Mouse (Mus musculus) small intestine, adult 2 months (tissue): ENCODE data around the gene Itga6. TPM values are rescaled to one million over a fixed set of nuclear protein-coding genes. Genes with fewer than 3 reads are reported as not detected.

ENCODE experiments used
- H3K27ac ChIP-seq: fragments of 200-500 bp; 2 replicates; pipeline ENCODE4 v1.5.1; 2012; ENCODE audit warnings: low read depth, low read length, control low read depth, inconsistent platforms; ENCODE audit not compliant: insufficient read depth
- H3K27me3 ChIP-seq: fragments of 200-500 bp; 2 replicates; pipeline ENCODE4 v1.6.1; 2012; ENCODE audit warnings: mild to moderate bottlenecking, moderate library complexity, low read length, inconsistent platforms; ENCODE audit not compliant: control insufficient read depth, insufficient read depth
- H3K36me3 ChIP-seq: fragments of 200-500 bp; 2 replicates; pipeline ENCODE4 v1.6.1; 2012; ENCODE audit warnings: mild to moderate bottlenecking, low read length, control low read depth, inconsistent platforms; ENCODE audit not compliant: control insufficient read depth, insufficient read depth
- H3K4me1 ChIP-seq: fragments of 200-500 bp; 2 replicates; pipeline ENCODE4 v1.6.1; 2012; ENCODE audit warnings: low read length, inconsistent platforms, mixed read lengths; ENCODE audit not compliant: control insufficient read depth, insufficient read depth, insufficient read length
- H3K4me3 ChIP-seq: fragments of 200-500 bp; 2 replicates; pipeline ENCODE4 v1.5.1; 2012; ENCODE audit warnings: low read depth, mild to moderate bottlenecking, control low read depth, inconsistent platforms, low read length, moderate library complexity
- CTCF ChIP-seq: fragments of 200-500 bp; IDR thresholded peaks from 2 replicates; pipeline ENCODE4 v1.5.1; 2012; ENCODE audit warnings: low read depth, mild to moderate bottlenecking, control low read depth, inconsistent platforms, low read length, moderate library complexity, mixed read lengths; ENCODE audit not compliant: insufficient replicate concordance, insufficient read length; ENCODE audit errors: extremely low read depth
- POLR2A ChIP-seq: fragments of 200-500 bp; IDR thresholded peaks from 2 replicates; pipeline ENCODE4 v1.6.1; 2012; ENCODE audit warnings: low read depth, mild to moderate bottlenecking, control low read depth, inconsistent platforms, low read length, moderate library complexity
- WGBS: fragments of 180-500 bp; shearing (Covaris S2); methylation state at CpG from one replicate; pipeline ENCODE4 v1.1.7; 2018; 5-methylcytosine and 5-hydroxymethylcytosine counted together
- polyA plus RNA-seq: library from polyadenylated mRNA; depleted of rRNA; stranded (reverse); fragments of >200 nt; gene quantifications from 2 replicates; pipeline ENCODE4 v1.2.3, GENCODE M21; 2012; rRNA removed

Gene Itga6
- 23.5 and 49.8 TPM in 2 replicates for polyA plus RNA-seq

DNA sequence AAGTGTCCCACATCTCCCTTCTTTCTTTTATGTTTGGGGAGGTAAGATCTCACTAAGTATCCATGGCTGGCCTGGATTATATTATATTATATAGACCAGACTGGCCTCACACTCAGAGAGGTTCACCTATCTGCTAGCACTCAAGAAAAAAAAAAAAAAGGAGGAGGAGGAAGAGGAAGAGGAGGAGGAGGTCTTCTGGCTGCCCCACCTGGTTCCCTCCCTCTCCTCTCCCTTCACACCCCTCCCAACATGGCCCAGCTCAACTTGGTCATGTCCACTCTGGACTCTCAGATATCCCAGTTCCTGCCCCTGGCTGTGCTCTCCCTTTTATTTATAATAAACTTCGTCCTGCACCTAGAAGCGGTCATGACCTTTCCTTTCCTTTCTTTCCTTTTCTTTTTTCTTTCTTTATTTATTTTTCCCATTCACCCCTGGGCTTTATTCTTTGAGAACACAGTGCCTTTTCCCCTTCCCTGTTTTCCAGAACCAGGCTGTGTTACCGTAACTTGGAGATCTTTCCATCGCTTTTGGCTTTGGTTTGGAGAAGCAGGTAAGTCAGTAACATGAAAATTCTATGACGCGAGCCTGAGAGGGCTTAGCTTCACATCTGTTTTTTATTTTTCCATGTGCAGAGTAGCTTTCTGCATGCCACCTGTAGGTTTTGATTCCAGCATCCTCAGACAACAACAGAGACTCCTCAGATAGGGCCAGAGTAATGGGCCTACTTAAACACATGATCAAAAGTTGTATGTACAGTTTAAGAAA lies at the start of gene Itga6:
Itga6 (plus strand) TSS at position 7 of the 765 bp plus-strand sequence.
- no peaks in the 10 kb centered on the region for H3K36me3 ChIP-seq
- no peaks in the 10 kb centered on the region for H3K27me3 ChIP-seq
- no peak within 1 kb of the TSS for H3K27ac ChIP-seq
- peaks cover 4% of the 10 kb centered on the region; the same call in 1 of the 2 replicates for H3K4me1 ChIP-seq
- H3K4me3 ChIP-seq: no peak within 1 kb of the TSS
- no peak for TF ChIP-seq POLR2A
- WGBS: 91% methylated on average over 6 of the region's 6 CpGs

DNA sequence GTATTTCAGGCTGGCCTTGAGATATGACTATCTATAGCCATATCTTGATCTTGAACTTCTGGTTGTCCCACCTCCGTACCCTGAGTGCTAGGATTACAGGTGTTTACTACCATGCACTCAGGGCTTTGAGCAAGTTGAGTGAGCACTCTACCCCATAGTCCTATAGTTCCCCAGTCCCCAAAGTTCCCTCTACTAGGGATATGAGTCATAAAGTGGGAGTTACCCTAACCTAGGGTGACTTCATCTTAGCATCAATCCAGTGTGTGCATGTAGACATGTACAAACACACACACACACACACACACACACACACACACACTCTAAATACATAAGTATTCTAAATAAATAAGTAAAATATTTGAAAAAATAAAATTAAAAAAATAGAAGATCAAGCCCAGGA lies 48.6 kb upstream of the Itga6 start:
- no peak overlapping the region for H3K27ac ChIP-seq
- H3K4me1 ChIP-seq: peaks cover 2% of the 10 kb centered on the region; the same call in 1 of the 2 replicates
- no peaks in the 10 kb centered on the region for H3K27me3 ChIP-seq
- no peak overlapping the region for H3K4me3 ChIP-seq
- TF ChIP-seq POLR2A: no peak
- no peak for TF ChIP-seq CTCF
- 63% methylated on average over 1 of the region's 1 CpGs for WGBS
- no peaks in the 10 kb centered on the region for H3K36me3 ChIP-seq

DNA sequence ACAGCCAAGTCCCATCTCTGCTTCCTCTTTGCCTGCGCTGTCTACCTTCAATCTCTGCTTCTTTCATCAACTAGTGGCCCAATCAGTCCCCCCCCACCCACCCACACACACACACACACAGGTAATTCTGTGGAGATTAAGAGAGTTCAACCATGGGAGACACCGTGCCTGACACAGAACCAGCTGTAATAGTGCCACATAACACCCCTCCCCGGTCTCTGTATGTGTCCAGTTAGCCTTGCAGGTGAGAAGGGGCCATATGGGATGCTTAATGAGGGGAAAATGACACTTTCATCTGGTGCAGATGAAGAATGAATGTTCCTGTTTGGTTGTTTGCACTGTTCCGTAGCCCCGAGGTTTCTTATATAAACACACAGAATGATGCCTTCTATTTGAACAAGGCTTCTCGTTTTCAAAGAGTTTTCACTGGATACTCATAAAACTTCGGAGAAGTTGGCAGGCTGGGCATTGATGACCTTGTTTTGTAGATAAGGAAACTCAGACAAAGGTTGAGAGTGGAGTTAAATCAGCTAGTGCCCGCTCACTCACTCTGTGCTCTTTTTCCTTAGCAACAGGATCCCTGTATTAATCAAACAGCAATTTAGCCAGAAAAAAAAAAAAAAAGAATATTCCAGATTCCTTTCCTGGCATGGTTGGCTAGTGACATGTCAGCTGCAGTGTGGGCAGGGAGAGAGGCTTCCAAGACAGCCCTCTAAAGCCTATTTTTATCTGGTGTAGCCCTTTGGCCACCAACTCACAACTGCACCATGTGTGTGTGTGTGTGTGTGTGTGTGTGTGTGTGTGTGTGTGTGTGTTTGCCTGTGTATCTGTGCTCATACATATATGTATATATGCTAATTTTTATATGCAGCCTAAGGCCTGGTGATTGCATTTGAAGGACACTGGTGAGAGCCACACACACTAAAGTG lies 47.7 kb upstream of the Itga6 start:
- no peaks in the 10 kb centered on the region for H3K27me3 ChIP-seq
- peak overlapping the region; percentile 20 for H3K27ac ChIP-seq
- no peaks in the 10 kb centered on the region for H3K36me3 ChIP-seq
- no peak overlapping the region for H3K4me3 ChIP-seq
- peaks cover 2% of the 10 kb centered on the region; the same call in 1 of the 2 replicates for H3K4me1 ChIP-seq
- 16% methylated on average over 8 of the region's 8 CpGs for WGBS
- no peak for TF ChIP-seq CTCF
- TF ChIP-seq POLR2A: no peak

DNA sequence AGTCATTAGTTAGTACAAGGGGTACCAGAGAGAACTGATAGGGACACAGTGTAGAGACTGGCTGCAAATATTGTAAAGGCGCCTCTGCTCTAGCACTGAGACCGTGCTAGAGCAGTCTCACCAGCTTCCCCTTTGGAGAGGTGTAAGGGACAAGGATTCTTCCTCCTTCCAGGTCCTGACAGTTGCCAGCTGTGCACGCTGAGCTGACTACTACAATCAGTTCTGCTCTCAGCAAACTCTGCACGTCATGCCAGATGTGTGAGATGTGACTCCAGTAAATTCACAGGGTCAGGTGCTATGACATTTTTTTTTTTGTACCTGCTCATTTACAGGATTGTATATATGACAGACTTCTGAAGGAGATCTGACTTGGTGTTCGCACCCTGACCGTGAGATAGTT lies 47.0 kb upstream of the Itga6 start:
- Histone ChIP-seq H3K27ac (peak overlapping the region; percentile 20), H3K27me3 (no peaks in the 10 kb centered on the region), H3K36me3 (no peaks in the 10 kb centered on the region), H3K4me3 (no peak overlapping the region), H3K4me1 (peaks cover 2% of the 10 kb centered on the region; the same call in 1 of the 2 replicates)
- WGBS: 54% methylated on average over 6 of the region's 6 CpGs
- TF ChIP-seq CTCF: no peak
- TF ChIP-seq POLR2A: no peak

DNA sequence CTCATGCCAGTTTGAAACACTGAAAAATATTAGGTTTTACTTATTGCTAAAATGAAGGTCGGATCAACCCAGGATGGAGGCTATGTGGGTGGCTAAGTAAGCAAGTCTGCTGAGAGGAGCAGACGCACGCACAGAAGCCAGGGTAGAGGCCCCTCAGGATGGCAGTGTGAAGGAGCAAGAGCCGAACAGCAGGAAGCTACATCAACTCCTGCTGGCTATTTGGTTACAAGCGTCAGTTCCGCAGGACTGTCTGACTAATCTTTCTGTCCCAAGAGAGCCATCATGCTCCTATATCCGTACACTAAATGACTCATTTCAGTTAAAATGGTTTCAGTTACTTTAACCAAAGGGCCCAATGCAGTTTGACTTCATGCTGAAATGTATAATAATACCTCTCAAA lies 46.5 kb upstream of the Itga6 start:
- Histone ChIP-seq H3K4me3 (no peak overlapping the region), H3K27me3 (no peaks in the 10 kb centered on the region), H3K4me1 (peaks cover 2% of the 10 kb centered on the region; the same call in 1 of the 2 replicates), H3K27ac (no peak overlapping the region), H3K36me3 (no peaks in the 10 kb centered on the region)
- 84% methylated on average over 7 of the region's 7 CpGs for WGBS
- TF ChIP-seq CTCF (no peak), POLR2A (no peak)

DNA sequence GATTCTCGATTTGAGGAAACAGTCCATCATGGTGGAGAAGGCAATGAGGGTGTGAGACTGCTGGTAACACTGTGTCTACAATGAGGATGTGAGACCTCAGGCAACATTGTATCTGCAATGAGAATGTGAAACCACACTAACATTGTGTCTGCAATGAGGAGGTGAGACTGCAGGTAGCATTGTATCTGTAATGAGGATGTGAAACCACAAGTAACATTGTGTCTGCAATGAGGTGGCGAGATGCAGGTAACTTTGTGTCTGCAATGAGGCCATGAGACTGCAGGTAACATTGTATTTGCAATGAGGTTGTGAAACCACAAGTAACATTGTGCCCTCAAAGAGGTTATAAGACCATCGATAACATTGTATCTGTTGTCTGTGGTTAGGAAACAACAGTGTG lies 44.1 kb upstream of the Itga6 start:
- Histone ChIP-seq H3K36me3 (no peaks in the 10 kb centered on the region), H3K4me3 (no peak overlapping the region), H3K4me1 (peaks cover 2% of the 10 kb centered on the region; the same call in 1 of the 2 replicates), H3K27me3 (no peaks in the 10 kb centered on the region), H3K27ac (no peak overlapping the region)
- no peak for TF ChIP-seq POLR2A
- no peak for TF ChIP-seq CTCF
- 86% methylated on average over 3 of the region's 3 CpGs for WGBS

DNA sequence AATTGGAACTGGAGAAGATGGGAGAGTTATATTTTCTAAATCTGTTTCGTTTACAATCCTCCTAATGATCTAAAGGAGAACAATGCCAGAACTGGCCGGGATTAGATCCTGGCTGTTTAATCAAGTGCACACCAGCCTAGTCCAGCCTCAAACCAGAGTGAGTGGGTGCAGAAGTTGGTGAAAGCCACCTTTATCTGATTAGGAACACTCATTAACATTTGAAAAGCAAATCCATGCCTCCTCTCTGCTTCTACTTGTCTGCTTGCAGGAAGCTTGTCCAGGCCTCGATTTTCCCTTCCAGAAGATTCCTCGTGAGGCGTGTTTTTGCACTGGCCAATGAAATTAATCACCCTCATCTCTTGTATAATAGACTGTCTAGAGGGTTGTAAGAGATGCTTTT lies 41.1 kb upstream of the Itga6 start:
- 75% methylated on average over 5 of the region's 5 CpGs for WGBS

More for the DNA sequence above, 41.1 kb upstream of the Itga6 start:
- Histone ChIP-seq H3K4me3 (no peak overlapping the region), H3K4me1 (no peaks in the 10 kb centered on the region), H3K27ac (no peak overlapping the region), H3K27me3 (no peaks in the 10 kb centered on the region), H3K36me3 (no peaks in the 10 kb centered on the region)
- TF ChIP-seq POLR2A (no peak), CTCF (no peak)
